Mouse (Mus musculus): Measurements from ENCODE around the gene Actb. TPM values are rescaled to one million over a fixed set of nuclear protein-coding genes. Genes with fewer than 3 reads are reported as not detected.
A peak's percentile ranks its signal among the peaks of the same experiment; 100 is the strongest.

Actb gene
- polyA plus RNA-seq, 1 experiment from 2014 or later = 18,716 TPM

DNA sequence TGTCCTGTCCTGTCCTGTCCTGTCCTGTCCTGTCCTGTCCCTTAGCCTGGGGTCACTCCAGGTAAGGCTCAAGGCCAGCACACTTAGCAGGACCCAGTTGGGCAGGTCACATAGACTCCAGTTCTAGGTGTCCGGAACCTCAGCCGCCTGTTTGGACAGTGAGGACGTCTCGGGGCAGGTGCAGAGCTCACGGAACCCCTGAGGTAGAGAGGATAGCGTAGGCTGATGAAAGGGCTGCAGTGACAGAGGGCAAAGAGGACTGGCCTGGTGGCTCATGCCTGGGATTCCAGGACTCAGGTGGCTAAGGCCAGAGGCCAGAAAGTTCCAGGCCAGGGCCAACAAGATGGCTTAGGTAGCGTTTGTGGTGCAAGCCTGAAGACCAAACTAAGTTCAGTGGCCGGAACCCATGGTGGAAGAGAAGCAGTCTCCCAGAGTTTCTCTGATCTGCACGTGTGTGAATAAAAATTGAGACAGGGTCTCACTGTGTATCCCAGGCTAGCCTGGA is 24.7 kb upstream of the Actb start:
- Histone ChIP-seq H3K4me3 (ENCODE audit: low read depth, low read length) (no peak overlapping the region), H3K9ac (replicated peaks; ENCODE audit: low read depth) (no peak overlapping the region), H3K4me2 (replicated peaks; ENCODE audit: low read depth, low read length) (no peak overlapping the region), H3K27ac (ENCODE audit: low read length) (no peak overlapping the region), H3K36me3 (ENCODE audit: insufficient read depth, low read length) (no peaks in the 10 kb centered on the region), H3K9me3 (ENCODE audit: low read length) (no peaks in the 10 kb centered on the region), H3K4me1 (ENCODE audit: insufficient read depth, low read depth, low read length) (peaks cover 7% of the 10 kb centered on the region; the same call in 1 of the 2 replicates), H3K27me3 (replicated peaks; ENCODE audit: insufficient read depth, low read length) (no peaks in the 10 kb centered on the region)
- ATAC-seq (no peak), DNase-seq (ENCODE audit: low spot score) (no peak)
- WGBS = 90% methylated on average over 9 of the region's 9 CpGs
- TF ChIP-seq EP300 (IDR thresholded peaks at IDR 0.05) = no peak
- no peak for TF ChIP-seq CTCF (IDR thresholded peaks at IDR 0.05)

DNA sequence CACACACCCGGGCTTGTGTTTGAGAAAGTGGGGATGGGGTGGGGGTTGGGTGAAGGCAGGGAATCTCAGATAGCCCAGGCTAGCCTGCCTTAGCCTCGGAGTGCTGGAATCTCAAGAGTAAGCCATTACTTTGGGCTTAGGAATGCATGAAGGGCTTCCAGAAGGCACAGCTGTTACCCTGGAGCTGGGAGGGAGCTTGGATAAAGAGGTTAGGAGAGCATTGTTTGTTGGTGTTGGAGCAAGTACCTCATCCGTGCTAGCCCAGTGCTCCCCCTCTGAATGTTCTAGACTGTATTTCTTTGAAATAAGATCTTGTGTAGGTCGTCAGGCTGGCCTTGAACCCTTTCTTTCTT is 22.8 kb upstream of the Actb start:
- WGBS = 6% methylated on average over 4 of the region's 4 CpGs
- Histone ChIP-seq H3K9ac (replicated peaks; ENCODE audit: low read depth) (peak overlapping the region; percentile 52), H3K4me2 (replicated peaks; ENCODE audit: low read depth, low read length) (peak overlapping the region; percentile 55), H3K4me1 (ENCODE audit: insufficient read depth, low read depth, low read length) (peaks cover 6% of the 10 kb centered on the region), H3K4me3 (ENCODE audit: low read depth, low read length) (peak overlapping the region; percentile 42), H3K27me3 (replicated peaks; ENCODE audit: insufficient read depth, low read length) (no peaks in the 10 kb centered on the region), H3K36me3 (ENCODE audit: insufficient read depth, low read length) (no peaks in the 10 kb centered on the region), H3K9me3 (ENCODE audit: low read length) (no peaks in the 10 kb centered on the region), H3K27ac (ENCODE audit: low read length) (peak overlapping the region; percentile 90)
- DNase-seq (ENCODE audit: low spot score) (peak; percentile 89), ATAC-seq (peak; percentile 63)
- TF ChIP-seq EP300 (IDR thresholded peaks at IDR 0.05) (peak; percentile 62; the same call in 1 of the 2 replicates), CTCF (IDR thresholded peaks at IDR 0.05) (no peak)

DNA sequence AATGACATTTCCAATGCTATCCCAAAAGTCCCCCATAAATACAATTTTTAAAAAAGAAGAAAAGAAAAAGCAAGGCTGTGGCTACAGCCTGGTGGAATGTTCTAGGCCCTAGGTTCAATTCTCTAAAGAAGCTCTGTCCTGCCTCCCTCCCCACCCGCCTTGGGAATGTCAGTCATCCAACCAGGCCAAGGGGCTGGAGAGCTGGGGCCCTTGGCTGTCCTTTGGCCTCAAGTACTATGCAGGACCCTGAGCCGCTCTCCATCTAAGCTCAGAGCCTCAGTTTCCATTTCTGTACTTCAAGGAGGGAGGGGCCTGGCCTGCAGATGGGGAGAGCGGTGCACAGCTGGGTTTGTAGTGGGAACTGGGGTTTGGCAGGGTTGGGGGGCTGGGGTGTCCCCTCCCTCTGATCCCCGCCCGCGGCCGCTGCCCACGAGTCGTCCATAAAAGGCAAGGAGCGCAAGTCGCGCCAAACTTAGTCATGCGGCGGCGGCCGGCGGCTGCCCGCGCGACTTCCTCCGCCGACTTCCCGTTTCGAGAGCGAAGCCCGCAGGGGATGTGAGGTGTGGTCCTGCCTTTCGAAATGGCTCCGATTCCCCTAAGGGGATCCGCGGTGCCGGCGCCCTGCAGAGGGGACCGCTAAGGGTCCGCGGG is 22.3 kb upstream of the Actb start:
- TF ChIP-seq CTCF (IDR thresholded peaks at IDR 0.05) (peak; percentile 10; the same call in 1 of the 2 replicates), EP300 (IDR thresholded peaks at IDR 0.05) (peak; percentile 25; the same call in 1 of the 2 replicates)
- DNase-seq (ENCODE audit: low spot score) (peak; percentile 86), ATAC-seq (peak; percentile 69)
- 5% methylated on average over 21 of the region's 35 CpGs for WGBS
- peak overlapping the region; percentile 52 for H3K9ac ChIP-seq (replicated peaks; ENCODE audit: low read depth)
- H3K4me2 ChIP-seq (replicated peaks; ENCODE audit: low read depth, low read length) = peak overlapping the region; percentile 55
- H3K4me1 ChIP-seq (ENCODE audit: insufficient read depth, low read depth, low read length) = peaks cover 6% of the 10 kb centered on the region
- peak overlapping the region; percentile 42 for H3K4me3 ChIP-seq (ENCODE audit: low read depth, low read length)
- no peaks in the 10 kb centered on the region for H3K27me3 ChIP-seq (replicated peaks; ENCODE audit: insufficient read depth, low read length)
- no peaks in the 10 kb centered on the region for H3K36me3 ChIP-seq (ENCODE audit: insufficient read depth, low read length)
- H3K9me3 ChIP-seq (ENCODE audit: low read length) = no peaks in the 10 kb centered on the region
- peak overlapping the region; percentile 90 for H3K27ac ChIP-seq (ENCODE audit: low read length)

DNA sequence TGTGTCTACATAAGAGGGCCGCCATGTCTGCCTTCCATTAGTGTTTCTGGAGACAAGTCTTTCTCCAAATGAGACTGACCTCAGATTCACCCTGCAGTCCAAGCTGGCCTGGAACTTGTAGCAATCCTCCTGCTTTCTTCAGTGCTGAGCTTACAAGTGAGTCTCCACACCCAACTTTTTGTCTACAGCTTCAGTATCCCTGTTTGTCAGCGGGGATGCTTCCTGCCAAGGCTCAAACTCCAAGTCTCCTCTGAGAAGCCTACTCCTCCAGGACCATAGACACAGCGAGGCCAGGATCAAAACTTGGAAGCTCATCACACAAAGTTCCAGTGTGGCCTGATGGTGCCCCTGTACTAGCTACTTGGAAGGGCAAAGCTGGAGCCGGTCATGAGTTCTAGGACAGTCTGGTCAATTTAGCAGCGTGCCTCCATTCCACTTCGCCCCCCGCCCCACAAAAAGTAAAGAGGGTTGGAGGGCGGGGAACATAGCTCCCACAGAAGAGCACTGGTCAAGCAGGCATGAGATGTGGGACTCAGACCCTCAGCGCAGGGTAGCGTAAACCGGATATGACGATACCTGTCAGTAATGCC is 20.9 kb upstream of the Actb start:
- Histone ChIP-seq H3K4me3 (ENCODE audit: low read depth, low read length) (no peak overlapping the region), H3K27ac (ENCODE audit: low read length) (peak overlapping the region; percentile 43; the same call in 1 of the 2 replicates), H3K36me3 (ENCODE audit: insufficient read depth, low read length) (no peaks in the 10 kb centered on the region), H3K9ac (replicated peaks; ENCODE audit: low read depth) (no peak overlapping the region), H3K27me3 (replicated peaks; ENCODE audit: insufficient read depth, low read length) (no peaks in the 10 kb centered on the region), H3K4me1 (ENCODE audit: insufficient read depth, low read depth, low read length) (peaks cover 6% of the 10 kb centered on the region), H3K9me3 (ENCODE audit: low read length) (no peaks in the 10 kb centered on the region), H3K4me2 (replicated peaks; ENCODE audit: low read depth, low read length) (no peak overlapping the region)
- WGBS = 92% methylated on average over 12 of the region's 12 CpGs
- DNase-seq (ENCODE audit: low spot score) = no peak
- no peak for ATAC-seq
- no peak for TF ChIP-seq EP300 (IDR thresholded peaks at IDR 0.05)
- TF ChIP-seq CTCF (IDR thresholded peaks at IDR 0.05) = no peak

DNA sequence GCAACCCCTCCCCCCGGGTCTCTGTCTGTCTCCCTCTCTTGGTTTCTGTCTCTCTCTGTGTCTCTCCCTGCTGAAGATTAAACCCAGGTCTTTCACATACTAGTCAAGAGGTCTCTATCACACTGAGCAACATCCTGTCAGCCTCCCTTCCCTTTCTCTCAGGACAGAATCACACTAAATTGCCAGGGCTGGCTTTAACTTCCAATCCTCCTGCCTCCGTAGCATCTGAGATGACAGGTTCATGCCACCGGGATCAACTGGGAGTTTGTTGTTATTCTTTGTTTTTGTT is 20.3 kb upstream of the Actb start:
- TF ChIP-seq CTCF (IDR thresholded peaks at IDR 0.05) (no peak), EP300 (IDR thresholded peaks at IDR 0.05) (no peak)
- Histone ChIP-seq H3K4me2 (replicated peaks; ENCODE audit: low read depth, low read length) (0 out of 2 replicates have a peak overlapping the region, but pooled peaks have one; percentile 28), H3K36me3 (ENCODE audit: insufficient read depth, low read length) (no peaks in the 10 kb centered on the region), H3K4me1 (ENCODE audit: insufficient read depth, low read depth, low read length) (peaks cover 6% of the 10 kb centered on the region), H3K27ac (ENCODE audit: low read length) (peak overlapping the region; percentile 67), H3K9me3 (ENCODE audit: low read length) (no peaks in the 10 kb centered on the region), H3K27me3 (replicated peaks; ENCODE audit: insufficient read depth, low read length) (no peaks in the 10 kb centered on the region), H3K9ac (replicated peaks; ENCODE audit: low read depth) (no peak overlapping the region), H3K4me3 (ENCODE audit: low read depth, low read length) (no peak overlapping the region)
- DNase-seq (ENCODE audit: low spot score) = no peak
- 43% methylated on average over 3 of the region's 3 CpGs for WGBS
- ATAC-seq = no peak

DNA sequence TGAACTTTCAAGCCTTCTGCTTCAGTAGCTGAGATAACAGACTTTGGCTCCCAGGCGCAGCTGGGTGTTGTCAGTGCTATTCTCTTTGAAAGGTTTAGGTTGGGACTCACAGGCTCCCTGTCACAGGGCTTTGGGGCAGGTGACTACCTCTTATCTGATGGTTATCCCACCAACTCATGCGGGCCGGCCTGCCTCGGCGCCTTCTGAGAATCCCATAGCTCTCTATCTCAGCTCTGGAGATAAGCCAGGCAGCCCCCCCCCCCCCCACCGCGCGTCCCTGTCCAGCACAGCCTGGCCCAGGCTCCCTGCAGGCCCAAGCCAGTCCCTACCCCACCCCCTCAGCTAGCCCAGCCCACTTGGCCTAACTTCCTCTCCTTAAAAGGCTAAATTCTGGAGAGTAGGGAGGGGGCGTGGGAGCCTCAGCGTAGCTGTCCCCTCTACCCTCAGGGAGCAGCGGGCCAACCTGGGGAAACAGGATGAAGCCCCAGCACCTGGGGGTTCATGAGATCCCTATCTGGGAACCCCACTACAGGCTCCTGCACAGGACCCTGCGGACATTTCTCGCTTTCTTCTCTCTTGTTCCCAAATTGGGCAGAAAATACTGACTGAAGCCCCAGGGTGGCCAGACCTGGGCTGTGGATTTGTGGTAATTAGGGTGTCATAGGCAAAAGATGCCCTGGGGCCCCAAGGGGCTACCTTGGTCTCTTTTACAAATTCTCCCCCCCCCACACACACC is 19.8 kb upstream of the Actb start:
- TF ChIP-seq CTCF (IDR thresholded peaks at IDR 0.05) (no peak), EP300 (IDR thresholded peaks at IDR 0.05) (no peak)
- no peak overlapping the region for H3K9ac ChIP-seq (replicated peaks; ENCODE audit: low read depth)
- WGBS = 23% methylated on average over 9 of the region's 13 CpGs
- H3K27ac ChIP-seq (ENCODE audit: low read length) = peak overlapping the region; percentile 67
- H3K36me3 ChIP-seq (ENCODE audit: insufficient read depth, low read length) = no peaks in the 10 kb centered on the region
- H3K4me1 ChIP-seq (ENCODE audit: insufficient read depth, low read depth, low read length) = peaks cover 10% of the 10 kb centered on the region
- no peak overlapping the region for H3K4me3 ChIP-seq (ENCODE audit: low read depth, low read length)
- H3K27me3 ChIP-seq (replicated peaks; ENCODE audit: insufficient read depth, low read length) = no peaks in the 10 kb centered on the region
- H3K4me2 ChIP-seq (replicated peaks; ENCODE audit: low read depth, low read length) = peak overlapping the region; percentile 28
- H3K9me3 ChIP-seq (ENCODE audit: low read length) = no peaks in the 10 kb centered on the region
- peak; percentile 70 for ATAC-seq
- peak; percentile 86 for DNase-seq (ENCODE audit: low spot score)

Measured in lung, postnatal 0 days (tissue).